Mouse (Mus musculus): ENCODE results near the gene Pfkfb4. TPM values are rescaled to one million over a fixed set of nuclear protein-coding genes. Genes with fewer than 3 reads are reported as not detected.

The Pfkfb4 gene
- total RNA-seq, 2 experiments from 2014 or later: 15.9 to 16.7 TPM

GRCm38 (mm10) chr9:109028421-109028820, 36.8 kb downstream of the Pfkfb4 start:
- DNase-seq (ENCODE audit: low spot score in 2 of 2): no peak
- intact Hi-C loops (cut with DNase I): no loop called here

- intact Hi-C loops (cut with DNase I): no loop called here
- no peak for DNase-seq (ENCODE audit: low spot score in 2 of 2)
Observed at GRCm38 (mm10) chr9:109028919-109029318, 37.3 kb downstream of the Pfkfb4 start.

GRCm38 (mm10) chr9:109030312-109030711, 38.7 kb downstream of the Pfkfb4 start:
- intact Hi-C loops (cut with DNase I): no loop called here
- no peak for DNase-seq (ENCODE audit: low spot score in 2 of 2)

GRCm38 (mm10) chr9:109031001-109031400, 39.4 kb downstream of the Pfkfb4 start:
- intact Hi-C loops (cut with DNase I): no loop called here
- DNase-seq (ENCODE audit: low spot score in 2 of 2): no peak

GRCm38 (mm10) chr9:109031686-109032085, 40.1 kb downstream of the Pfkfb4 start:
- intact Hi-C loops (cut with DNase I): no loop called here
- no peak for DNase-seq (ENCODE audit: low spot score in 2 of 2)

GRCm38 (mm10) chr9:109032435-109032834, 40.9 kb downstream of the Pfkfb4 start:
- DNase-seq (ENCODE audit: low spot score in 2 of 2): no peak
- intact Hi-C loops (cut with DNase I): no loop called here

GRCm38 (mm10) chr9:109038086-109038895, 46.7 kb downstream of the Pfkfb4 start, which contains the start of gene Shisa5:
TSS of gene Shisa5 (plus strand) at chr9:109038565.
- intact Hi-C loops (cut with DNase I): no loop called here

GRCm38 (mm10) chr9:109038901-109039364, 47.4 kb downstream of the Pfkfb4 start:
- intact Hi-C loops (cut with DNase I): no loop called here
- no peak for DNase-seq (ENCODE audit: low spot score in 2 of 2)

More at GRCm38 (mm10) chr9:109038086-109038895, 46.7 kb downstream of the Pfkfb4 start, which contains the start of gene Shisa5:
- DNase-seq (ENCODE audit: low spot score in 2 of 2): peak in 1 of 2 experiments; percentile 25

GRCm38 (mm10) chr9:109039681-109040080, 48.1 kb downstream of the Pfkfb4 start:
- no peak for DNase-seq (ENCODE audit: low spot score in 2 of 2)
- intact Hi-C loops (cut with DNase I): no loop called here

- no peak for DNase-seq (ENCODE audit: low spot score in 2 of 2)
- intact Hi-C loops (cut with DNase I): no loop called here
Observed at GRCm38 (mm10) chr9:109040216-109040615, 48.6 kb downstream of the Pfkfb4 start.

- DNase-seq (ENCODE audit: low spot score in 2 of 2): no peak
- intact Hi-C loops (cut with DNase I): no loop called here
Observed at GRCm38 (mm10) chr9:109040906-109041305, 49.3 kb downstream of the Pfkfb4 start.

GRCm38 (mm10) chr9:109041351-109041750, 49.8 kb downstream of the Pfkfb4 start:
- intact Hi-C loops (cut with DNase I): no loop called here
- DNase-seq (ENCODE audit: low spot score in 2 of 2): no peak

- intact Hi-C loops (cut with DNase I): no loop called here
- peak in 1 of 2 experiments; percentile 39 for DNase-seq (ENCODE audit: low spot score in 2 of 2)
Observed at GRCm38 (mm10) chr9:109046306-109046705, 54.7 kb downstream of the Pfkfb4 start.

GRCm38 (mm10) chr9:109049316-109049715, 57.7 kb downstream of the Pfkfb4 start:
- intact Hi-C loops (cut with DNase I): no loop called here
- DNase-seq (ENCODE audit: low spot score in 2 of 2): no peak

- DNase-seq (ENCODE audit: low spot score in 2 of 2): no peak
- intact Hi-C loops (cut with DNase I): no loop called here
Observed at GRCm38 (mm10) chr9:109049996-109050673, 58.6 kb downstream of the Pfkfb4 start.

GRCm38 (mm10) chr9:109050674-109050997, 59.1 kb downstream of the Pfkfb4 start:
- no peak for DNase-seq (ENCODE audit: low spot score in 2 of 2)
- intact Hi-C loops (cut with DNase I): no loop called here

GRCm38 (mm10) chr9:109051011-109051501, 59.5 kb downstream of the Pfkfb4 start:
- no peak for DNase-seq (ENCODE audit: low spot score in 2 of 2)
- intact Hi-C loops (cut with DNase I): no loop called here

- no peak for DNase-seq (ENCODE audit: low spot score in 2 of 2)
- intact Hi-C loops (cut with DNase I): no loop called here
Observed at GRCm38 (mm10) chr9:109051651-109052489, 60.3 kb downstream of the Pfkfb4 start.

- intact Hi-C loops (cut with DNase I): no loop called here
- DNase-seq (ENCODE audit: low spot score in 2 of 2): no peak
Observed at GRCm38 (mm10) chr9:109052490-109053260, 61.1 kb downstream of the Pfkfb4 start.
